Mouse (Mus musculus) brown adipose tissue, adult 24 weeks (tissue): ENCODE data around the gene Hspbap1. TPM values are rescaled to one million over a fixed set of nuclear protein-coding genes. Genes with fewer than 3 reads are reported as not detected.
A peak's percentile ranks its signal among the peaks of the same experiment; 100 is the strongest.

Experiments used
- H3K27ac ChIP-seq: fragments of 200-500 bp; replicated peaks from 2 replicates; pipeline ENCODE4 v1.5.1; 2012; ENCODE audit warnings: low read depth, mild to moderate bottlenecking, low read length
- H3K4me1 ChIP-seq: fragments of 200-500 bp; 2 replicates; pipeline ENCODE4 v1.6.1; 2012; ENCODE audit warnings: low read length, mixed read lengths; ENCODE audit not compliant: control insufficient read depth, insufficient read depth, insufficient read length
- H3K4me3 ChIP-seq: fragments of 200-500 bp; 2 replicates; pipeline ENCODE4 v1.5.1; 2012; ENCODE audit warnings: low read depth, mild to moderate bottlenecking, low read length, moderate library complexity; ENCODE audit not compliant: insufficient read depth
- polyA plus RNA-seq: library from polyadenylated mRNA; stranded (reverse); fragments of >200 nt; gene quantifications from 2 replicates; pipeline ENCODE4 v1.2.4, GENCODE M21; 2012; ENCODE audit not compliant: missing spikeins, insufficient read depth, insufficient read length

Gene Hspbap1
- polyA plus RNA-seq, 1 experiment, result 1.5 TPM

GRCm38 (mm10) chr16:35806973-35807662, 36.9 kb downstream of the Hspbap1 start:
- Histone ChIP-seq H3K4me3 (no peak overlapping the region), H3K4me1 (no peaks in the 10 kb centered on the region), H3K27ac (no peak overlapping the region)

GRCm38 (mm10) chr16:35807663-35807992, 37.5 kb downstream of the Hspbap1 start:
- Histone ChIP-seq H3K27ac (no peak overlapping the region), H3K4me1 (no peaks in the 10 kb centered on the region), H3K4me3 (no peak overlapping the region)

GRCm38 (mm10) chr16:35808838-35809237, 38.7 kb downstream of the Hspbap1 start:
- H3K27ac ChIP-seq, result no peak overlapping the region
- H3K4me1 ChIP-seq, result no peaks in the 10 kb centered on the region
- H3K4me3 ChIP-seq, result no peak overlapping the region

- Histone ChIP-seq H3K27ac (no peak overlapping the region), H3K4me3 (no peak overlapping the region), H3K4me1 (no peaks in the 10 kb centered on the region)
Measured at GRCm38 (mm10) chr16:35813119-35813518, 42.9 kb downstream of the Hspbap1 start.

- Histone ChIP-seq H3K4me3 (no peak overlapping the region), H3K27ac (no peak overlapping the region), H3K4me1 (no peaks in the 10 kb centered on the region)
Measured at GRCm38 (mm10) chr16:35817255-35818089, 47.3 kb downstream of the Hspbap1 start.

GRCm38 (mm10) chr16:35829999-35830398, 59.8 kb downstream of the Hspbap1 start:
- no peaks in the 10 kb centered on the region for H3K4me1 ChIP-seq
- no peak overlapping the region for H3K27ac ChIP-seq
- H3K4me3 ChIP-seq, result no peak overlapping the region

- no peak overlapping the region for H3K4me3 ChIP-seq
- no peak overlapping the region for H3K27ac ChIP-seq
- no peaks in the 10 kb centered on the region for H3K4me1 ChIP-seq
Measured at GRCm38 (mm10) chr16:35832926-35833325, 62.8 kb downstream of the Hspbap1 start.

GRCm38 (mm10) chr16:35834653-35835052, 64.5 kb downstream of the Hspbap1 start:
- H3K4me1 ChIP-seq, result no peaks in the 10 kb centered on the region
- no peak overlapping the region for H3K4me3 ChIP-seq
- H3K27ac ChIP-seq, result no peak overlapping the region

GRCm38 (mm10) chr16:35839680-35840079, 69.5 kb downstream of the Hspbap1 start:
- H3K4me3 ChIP-seq, result no peak overlapping the region
- no peak overlapping the region for H3K27ac ChIP-seq
- no peaks in the 10 kb centered on the region for H3K4me1 ChIP-seq

GRCm38 (mm10) chr16:35847138-35847537, 77.0 kb downstream of the Hspbap1 start:
- Histone ChIP-seq H3K27ac (no peak overlapping the region), H3K4me3 (no peak overlapping the region), H3K4me1 (no peaks in the 10 kb centered on the region)

- Histone ChIP-seq H3K27ac (no peak overlapping the region), H3K4me3 (no peak overlapping the region), H3K4me1 (no peaks in the 10 kb centered on the region)
Measured at GRCm38 (mm10) chr16:35855846-35856245, 85.7 kb downstream of the Hspbap1 start.

- H3K4me3 ChIP-seq, result no peak overlapping the region
- no peaks in the 10 kb centered on the region for H3K4me1 ChIP-seq
- no peak overlapping the region for H3K27ac ChIP-seq
Measured at GRCm38 (mm10) chr16:35856766-35857165, 86.6 kb downstream of the Hspbap1 start.

GRCm38 (mm10) chr16:35860236-35860635, 90.1 kb downstream of the Hspbap1 start:
- H3K27ac ChIP-seq, result no peak overlapping the region
- no peak overlapping the region for H3K4me3 ChIP-seq
- H3K4me1 ChIP-seq, result no peaks in the 10 kb centered on the region

- Histone ChIP-seq H3K4me1 (0 out of 2 replicates have a peak, but pooled peaks cover 3% of the 10 kb centered on the region), H3K27ac (no peak overlapping the region), H3K4me3 (no peak overlapping the region)
Measured at GRCm38 (mm10) chr16:35862057-35862456, 91.9 kb downstream of the Hspbap1 start.

- Histone ChIP-seq H3K27ac (no peak overlapping the region), H3K4me3 (no peak overlapping the region), H3K4me1 (0 out of 2 replicates have a peak, but pooled peaks cover 3% of the 10 kb centered on the region)
Measured at GRCm38 (mm10) chr16:35867726-35868125, 97.6 kb downstream of the Hspbap1 start.

- Histone ChIP-seq H3K27ac (peak overlapping the region; percentile 90), H3K4me3 (peak overlapping the region; percentile 97), H3K4me1 (0 out of 2 replicates have a peak, but pooled peaks cover 3% of the 10 kb centered on the region)
Measured at GRCm38 (mm10) chr16:35869126-35869525, 99.0 kb downstream of the Hspbap1 start.
